Mouse (Mus musculus) CH12.LX (cell line): ENCODE results near the gene Mmp24.

Experiments used
- CHD1 ChIP-seq: IDR thresholded peaks from 2 replicates; pipeline ENCODE4 v1.6.1; 2012; ENCODE audit warnings: low read depth, low read length, improper control_type of control experiment, inconsistent platforms
- CTCF ChIP-seq, 2 experiments: IDR thresholded peaks in 1 of 2; conservative IDR thresholded peaks in 1 of 2; 2 replicates each; pipeline ENCODE4 v1.5.1; 2011 to 2012; ENCODE audit warnings: low read depth in 2 of 2, low read length in 2 of 2, improper control_type of control experiment in 1 of 2, inconsistent platforms in 1 of 2, mild to moderate bottlenecking in 1 of 2, moderate library complexity in 1 of 2
- MAFK ChIP-seq: IDR thresholded peaks from 2 replicates; pipeline ENCODE4 v1.6.1; 2011; ENCODE audit warnings: low read length, improper control_type of control experiment; ENCODE audit not compliant: insufficient replicate concordance
- POLR2AphosphoS2 ChIP-seq: IDR thresholded peaks from 2 replicates; pipeline ENCODE4 v1.6.1; 2011; ENCODE audit warnings: low read depth, low read length, improper control_type of control experiment
- RCOR1 ChIP-seq: conservative IDR thresholded peaks from 2 replicates; pipeline ENCODE4 v1.6.1; 2012; ENCODE audit warnings: low read depth, mild to moderate bottlenecking, inconsistent platforms, low read length, improper control_type of control experiment

DNA sequence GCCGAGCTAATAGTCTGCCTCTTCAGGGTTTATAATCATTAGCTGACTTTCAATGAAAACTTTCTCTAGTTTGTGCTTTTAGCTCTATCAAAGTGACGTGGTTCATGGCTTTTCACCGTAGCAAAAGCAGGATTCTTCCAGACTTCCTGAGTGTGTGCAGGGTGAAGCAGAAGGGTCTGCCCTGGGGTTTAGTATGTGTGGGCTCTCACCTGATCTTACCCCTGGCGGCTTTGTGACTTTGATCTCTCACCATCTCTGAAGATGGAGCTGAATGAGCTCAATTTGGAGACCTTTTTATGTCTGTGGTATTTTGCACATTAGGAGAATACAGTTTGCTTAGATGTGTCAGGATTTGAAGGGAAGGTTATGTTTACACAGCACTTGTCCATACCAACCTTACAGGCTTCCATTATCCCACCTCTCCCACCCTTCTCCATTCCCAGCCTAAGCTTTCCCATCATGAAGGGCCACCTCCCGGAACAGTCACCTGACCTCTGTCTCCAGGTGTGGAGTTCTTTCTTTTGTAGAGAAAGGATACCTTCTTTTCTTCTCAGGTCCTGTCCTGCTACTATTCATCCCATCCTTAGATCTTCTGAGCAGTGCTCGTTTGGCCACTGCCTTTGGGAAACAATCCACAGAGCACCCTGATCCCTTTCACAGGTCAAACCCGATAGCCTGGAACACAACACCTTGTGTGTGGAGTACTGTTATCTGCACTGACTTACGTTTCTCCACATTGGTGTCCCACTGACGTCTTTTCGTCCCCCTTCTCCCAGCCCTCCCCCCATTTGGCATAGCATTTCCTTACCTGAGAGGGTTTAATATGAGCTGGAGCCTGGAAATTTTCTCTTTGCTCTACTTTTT is 1.9 kb downstream of the Mmp24 start:
- TF ChIP-seq RCOR1, result no peak
- no peak for TF ChIP-seq CTCF (conservative IDR thresholded peaks at IDR 0.05 in 1 of 2, IDR thresholded peaks at IDR 0.05 in 1 of 2; ENCODE audit: low read depth in 2 of 2, low read length in 2 of 2)
- no peak for TF ChIP-seq CHD1
- no peak for TF ChIP-seq MAFK
- no peak for TF ChIP-seq POLR2AphosphoS2
